Mouse (Mus musculus): Measurements from ENCODE around the gene Tradd. TPM values are rescaled to one million over a fixed set of nuclear protein-coding genes. Genes with fewer than 3 reads are reported as not detected.

The Tradd gene
- polyA plus RNA-seq, 1 experiment from 2014 or later = 16.7 TPM

MicroRNAs within 50 kb of the gene (microRNA counts, 519-probe panel; counts per million panel counts)
- microRNA mmu-miR-328 = 114 counts per million

Small RNA genes within 50 kb of the gene (microRNA-seq; reads per million reads assigned to microRNA genes)
- gene Gm27320 (not detected), gene Mir328 (484 reads per million, percentile 68 among the genes with 10 or more reads in this experiment)

Other genes with a start within 250 kb of the Tradd start
- gene Ces3a, start 216.0 kb downstream of the Tradd start, polyA plus RNA-seq (2015; fragmentation: Nextera tagmentation; extraction: Ambion mirVana) = 0.09 and 0.24 TPM in 2 replicates
- gene Ces3b, start 180.9 kb downstream of the Tradd start, polyA plus RNA-seq (2015; fragmentation: Nextera tagmentation; extraction: Ambion mirVana) = not detected in 2 replicates
- not detected in 2 replicates for gene Ces4a, start 132.8 kb downstream of the Tradd start, polyA plus RNA-seq (2015; fragmentation: Nextera tagmentation; extraction: Ambion mirVana)
- 8.9 and 11.5 TPM in 2 replicates for gene Cbfb, start 93.9 kb downstream of the Tradd start, polyA plus RNA-seq (2015; fragmentation: Nextera tagmentation; extraction: Ambion mirVana)
- gene D230025D16Rik, start 39.5 kb downstream of the Tradd start, polyA plus RNA-seq (2015; fragmentation: Nextera tagmentation; extraction: Ambion mirVana) = 13.5 and 16.0 TPM in 2 replicates
- 2.3 and 3.2 TPM in 2 replicates for gene B3gnt9, start 9.5 kb downstream of the Tradd start, polyA plus RNA-seq (2015; fragmentation: Nextera tagmentation; extraction: Ambion mirVana)
- 0.98 and 1.1 TPM in 2 replicates for gene Fbxl8, start within 50 bp of the Tradd start, polyA plus RNA-seq (2015; fragmentation: Nextera tagmentation; extraction: Ambion mirVana)
- gene Hsf4, start 5.2 kb upstream of the Tradd start, polyA plus RNA-seq (2015; fragmentation: Nextera tagmentation; extraction: Ambion mirVana) = 0.10 TPM in 1 of 2 replicates, not detected in the other
- gene Nol3, start 11.5 kb upstream of the Tradd start, polyA plus RNA-seq (2015; fragmentation: Nextera tagmentation; extraction: Ambion mirVana) = 0.10 and 0.14 TPM in 2 replicates
- gene 4931428F04Rik, start 25.3 kb upstream of the Tradd start, polyA plus RNA-seq (2015; fragmentation: Nextera tagmentation; extraction: Ambion mirVana) = 0.60 and 1.1 TPM in 2 replicates
- gene Exoc3l, start 31.5 kb upstream of the Tradd start, polyA plus RNA-seq (2015; fragmentation: Nextera tagmentation; extraction: Ambion mirVana) = 6.2 and 6.7 TPM in 2 replicates
- gene E2f4, start 33.1 kb upstream of the Tradd start, polyA plus RNA-seq (2015; fragmentation: Nextera tagmentation; extraction: Ambion mirVana) = 187 and 232 TPM in 2 replicates
- gene Elmo3, start 41.0 kb upstream of the Tradd start, polyA plus RNA-seq (2015; fragmentation: Nextera tagmentation; extraction: Ambion mirVana) = 2.1 and 2.8 TPM in 2 replicates
- 9.4 and 9.5 TPM in 2 replicates for gene Lrrc29, start 61.7 kb upstream of the Tradd start, polyA plus RNA-seq (2015; fragmentation: Nextera tagmentation; extraction: Ambion mirVana)
- 103 and 108 TPM in 2 replicates for gene Tmem208, start 61.7 kb upstream of the Tradd start, polyA plus RNA-seq (2015; fragmentation: Nextera tagmentation; extraction: Ambion mirVana)
- gene Fhod1, start 83.3 kb upstream of the Tradd start, polyA plus RNA-seq (2015; fragmentation: Nextera tagmentation; extraction: Ambion mirVana) = 0.66 and 0.71 TPM in 2 replicates
- 0.14 and 0.15 TPM in 2 replicates for gene Slc9a5, start 84.2 kb upstream of the Tradd start, polyA plus RNA-seq (2015; fragmentation: Nextera tagmentation; extraction: Ambion mirVana)
- 0.05 and 0.09 TPM in 2 replicates for gene Plekhg4, start 108.7 kb upstream of the Tradd start, polyA plus RNA-seq (2015; fragmentation: Nextera tagmentation; extraction: Ambion mirVana)
- gene Kctd19, start 148.9 kb upstream of the Tradd start, polyA plus RNA-seq (2015; fragmentation: Nextera tagmentation; extraction: Ambion mirVana) = not detected in 2 replicates
- 0.15 and 0.16 TPM in 2 replicates for gene Lrrc36, start 149.0 kb upstream of the Tradd start, polyA plus RNA-seq (2015; fragmentation: Nextera tagmentation; extraction: Ambion mirVana)
- gene Tppp3, start 206.9 kb upstream of the Tradd start, polyA plus RNA-seq (2015; fragmentation: Nextera tagmentation; extraction: Ambion mirVana) = 1.6 and 1.8 TPM in 2 replicates
- gene Zdhhc1, start 232.3 kb upstream of the Tradd start, polyA plus RNA-seq (2015; fragmentation: Nextera tagmentation; extraction: Ambion mirVana) = 2.1 TPM in 2 replicates